In the genomic region with DNA sequence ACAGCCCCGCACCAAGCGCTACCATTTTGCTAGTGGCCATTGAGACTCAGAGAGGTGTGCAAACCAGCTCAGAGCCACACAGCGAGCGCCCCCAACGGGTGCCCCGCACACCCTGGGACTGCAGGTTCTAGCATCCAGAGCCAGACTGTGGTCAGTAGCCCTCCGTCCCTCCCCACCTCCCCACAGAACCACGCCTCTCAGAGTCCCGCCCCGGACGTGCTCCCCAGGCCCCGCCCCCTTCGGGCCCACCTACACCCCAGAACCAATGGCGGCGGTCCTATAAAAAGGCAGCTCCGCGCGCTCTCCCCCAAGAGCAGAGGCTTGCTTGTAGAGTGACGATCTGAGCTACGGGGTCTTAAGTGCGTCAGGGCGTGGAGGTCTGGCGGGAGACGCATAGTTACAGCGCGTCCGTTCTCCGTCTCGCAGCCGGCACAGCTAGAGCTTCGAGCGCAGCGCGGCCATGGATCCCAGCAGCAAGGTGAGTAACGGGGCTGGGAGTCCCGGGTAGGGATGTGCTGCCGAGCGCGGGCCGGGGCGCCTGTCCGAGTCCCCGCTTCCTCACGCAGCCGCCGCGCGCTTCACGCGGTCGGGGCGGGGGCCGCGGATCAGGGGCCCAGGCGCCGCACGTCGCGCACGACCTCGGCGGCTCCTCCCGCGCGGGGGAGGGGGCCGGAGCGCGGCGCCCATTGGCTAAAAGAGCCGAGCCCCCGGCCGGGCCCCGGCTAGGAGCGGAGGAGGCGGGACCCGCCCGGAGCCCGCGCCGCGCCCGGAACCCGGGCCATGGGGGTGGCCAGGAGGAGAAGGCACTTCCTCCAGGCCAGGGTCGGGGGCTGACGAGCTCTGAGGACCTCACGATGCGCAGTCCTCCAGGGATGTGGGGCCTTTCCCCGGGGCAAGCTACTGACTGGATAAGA, we compare ENCODE assay signal across 1 mouse cellular context.
TF ChIP-seq lines count a peak whose summit lies in the region.

Slc2a1 (plus strand) TSS at position 217 of the 914 bp plus-strand sequence.

TF ChIP-seq in CH12.LX, 34 proteins besides CTCF, POLR2A, EP300 and RAD21 (continued from another document):
- TF ChIP-seq TCF12 (IDR thresholded peaks at IDR 0.05; ENCODE audit: low read depth, low read length) (peak; percentile 96), UBTF (IDR thresholded peaks at IDR 0.05; ENCODE audit: low read depth, low read length) (peak; percentile 89), MXI1 (IDR thresholded peaks at IDR 0.05; ENCODE audit: low read depth, low read length) (peak; percentile 83), E2F4 (IDR thresholded peaks at IDR 0.05; ENCODE audit: insufficient replicate concordance, low read depth, low read length) (no peak), HCFC1 (IDR thresholded peaks at IDR 0.05; ENCODE audit: low read depth, low read length) (peak; percentile 70)
